Mouse (Mus musculus) neural tube, embryonic 12.5 days (tissue): Measurements from ENCODE around the gene 4930539E08Rik. TPM values are rescaled to one million over a fixed set of nuclear protein-coding genes. Genes with fewer than 3 reads are reported as not detected.

Experiments
- ATAC-seq: fragments of 200-750 bp; cut with Nextera tagmentation; 2 replicates; pipeline ENCODE4 v1.8.0; 2017; ENCODE audit warnings: low read depth, mild to moderate bottlenecking, moderate TSS enrichment, moderate library complexity; ENCODE audit not compliant: low FRiP score
- H3K27ac ChIP-seq: fragments of 300-500 bp; sonication (generic); 2 replicates; pipeline ENCODE4 v1.5.1; 2016
- H3K27me3 ChIP-seq: fragments of 300-500 bp; sonication (generic); replicated peaks from 2 replicates; pipeline ENCODE4 v1.6.1; 2016; ENCODE audit warnings: mild to moderate bottlenecking
- H3K36me3 ChIP-seq: fragments of 300-500 bp; sonication (generic); 2 replicates; pipeline ENCODE4 v1.6.1; 2016; ENCODE audit warnings: mild to moderate bottlenecking
- H3K4me1 ChIP-seq: fragments of 300-500 bp; sonication (generic); 2 replicates; pipeline ENCODE4 v1.6.1; 2016
- H3K4me2 ChIP-seq: fragments of 300-500 bp; sonication (generic); replicated peaks from 2 replicates; pipeline ENCODE4 v1.6.1; 2016; ENCODE audit warnings: mild to moderate bottlenecking
- H3K4me3 ChIP-seq: fragments of 300-500 bp; sonication (generic); 2 replicates; pipeline ENCODE4 v1.5.1; 2016
- H3K9ac ChIP-seq: fragments of 300-500 bp; sonication (generic); 2 replicates; pipeline ENCODE4 v1.6.1; 2016; ENCODE audit warnings: mild to moderate bottlenecking
- H3K9me3 ChIP-seq: fragments of 300-500 bp; sonication (generic); 2 replicates; pipeline ENCODE4 v1.6.1; 2016; ENCODE audit warnings: mild to moderate bottlenecking
- WGBS: fragments of 180-500 bp; shearing (Covaris S2); methylation state at CpG from one replicate; pipeline ENCODE4 v1.1.7; 2016; 5-methylcytosine and 5-hydroxymethylcytosine counted together
- polyA plus RNA-seq: library from polyadenylated mRNA; unstranded; fragments of >200 nt; fragmentation: Nextera tagmentation; extraction: Ambion mirVana; gene quantifications from 2 replicates; pipeline ENCODE4 v1.2.1, GENCODE M21; 2016

4930539E08Rik gene
- polyA plus RNA-seq, 1 experiment from 2014 or later, result 0.38 TPM

DNA sequence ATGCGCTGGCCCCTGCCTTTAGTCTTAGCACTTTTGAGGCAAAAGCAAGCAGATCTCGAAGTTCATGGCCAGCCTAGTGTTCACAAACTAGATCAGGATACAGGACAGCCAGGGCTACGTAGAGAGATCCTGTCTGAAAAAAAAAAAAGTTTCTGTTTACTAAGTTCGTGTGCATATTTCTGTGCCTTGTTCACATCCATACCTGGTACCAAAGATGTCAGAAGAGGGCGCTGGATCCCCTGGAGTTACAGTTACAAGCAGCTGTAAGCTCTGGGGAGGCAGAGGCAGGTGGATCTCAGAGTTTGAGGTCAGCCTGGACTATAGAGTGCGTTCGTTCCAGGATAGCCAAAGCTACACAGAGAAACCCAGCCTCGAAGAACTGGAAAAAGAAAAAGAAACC is 32.3 kb downstream of the 4930539E08Rik start:
- Histone ChIP-seq H3K27ac (no peak overlapping the region), H3K9ac (no peak overlapping the region), H3K27me3 (peaks cover 13% of the 10 kb centered on the region), H3K9me3 (no peaks in the 10 kb centered on the region), H3K36me3 (no peaks in the 10 kb centered on the region), H3K4me1 (no peaks in the 10 kb centered on the region), H3K4me3 (no peak overlapping the region), H3K4me2 (peak overlapping the region; percentile 32)
- no peak for ATAC-seq
- 61% methylated on average over 8 of the region's 8 CpGs for WGBS

DNA sequence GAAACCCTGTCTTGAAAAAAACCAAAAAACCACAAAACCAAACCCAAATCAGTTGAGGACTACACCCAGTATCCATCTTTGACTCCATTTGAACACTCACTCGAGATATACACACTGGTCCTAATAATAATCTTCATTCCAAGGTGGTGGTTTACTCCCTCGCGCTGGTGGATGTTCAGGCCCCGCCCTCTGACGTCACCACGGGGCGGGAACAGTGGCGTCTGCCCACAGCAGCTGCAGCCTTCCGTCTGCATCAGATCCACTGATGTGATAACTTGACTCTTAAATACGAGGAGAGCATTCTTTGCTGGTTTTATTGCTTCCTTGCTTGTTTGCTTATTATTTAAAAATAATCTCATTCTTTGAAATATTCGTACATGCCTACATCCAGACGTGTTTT is 32.8 kb downstream of the 4930539E08Rik start:
- no peak overlapping the region for H3K4me3 ChIP-seq
- no peaks in the 10 kb centered on the region for H3K36me3 ChIP-seq
- H3K27ac ChIP-seq, result no peak overlapping the region
- no peak for ATAC-seq
- WGBS, result 5% methylated on average over 12 of the region's 12 CpGs
- H3K4me2 ChIP-seq, result peak overlapping the region; percentile 32
- H3K9ac ChIP-seq, result no peak overlapping the region
- H3K27me3 ChIP-seq, result peaks cover 13% of the 10 kb centered on the region
- no peaks in the 10 kb centered on the region for H3K9me3 ChIP-seq
- H3K4me1 ChIP-seq, result no peaks in the 10 kb centered on the region

DNA sequence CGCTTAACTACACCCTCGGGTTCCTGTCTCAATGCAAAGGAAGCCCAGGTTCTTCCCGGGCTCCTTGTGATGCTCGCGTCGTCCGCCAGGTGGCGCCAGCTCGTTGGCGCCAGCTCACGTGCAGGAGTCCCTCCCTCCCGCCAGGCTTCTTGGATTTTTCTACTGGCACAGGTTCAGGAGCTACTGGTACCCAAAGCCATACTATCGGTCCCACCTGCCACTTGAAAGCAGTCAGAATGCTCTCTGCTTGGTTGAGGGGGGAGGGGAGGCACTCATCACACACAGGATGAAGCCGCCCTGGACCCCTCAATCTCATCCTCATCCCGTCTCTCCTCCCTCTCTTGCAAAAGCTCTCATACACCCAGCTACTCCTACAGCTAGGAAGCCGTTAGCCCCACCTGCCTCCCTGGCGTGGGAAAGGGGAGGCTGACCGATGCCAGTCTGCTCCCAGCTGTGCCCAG is 35.2 kb downstream of the 4930539E08Rik start:
- no peaks in the 10 kb centered on the region for H3K9me3 ChIP-seq
- peak overlapping the region; percentile 44 for H3K4me2 ChIP-seq
- no peaks in the 10 kb centered on the region for H3K36me3 ChIP-seq
- H3K27ac ChIP-seq, result no peak overlapping the region
- ATAC-seq, result peak; percentile 31
- WGBS, result 5% methylated on average over 18 of the region's 18 CpGs
- H3K4me3 ChIP-seq, result no peak overlapping the region
- H3K27me3 ChIP-seq, result peaks cover 13% of the 10 kb centered on the region
- H3K9ac ChIP-seq, result no peak overlapping the region
- H3K4me1 ChIP-seq, result no peaks in the 10 kb centered on the region

DNA sequence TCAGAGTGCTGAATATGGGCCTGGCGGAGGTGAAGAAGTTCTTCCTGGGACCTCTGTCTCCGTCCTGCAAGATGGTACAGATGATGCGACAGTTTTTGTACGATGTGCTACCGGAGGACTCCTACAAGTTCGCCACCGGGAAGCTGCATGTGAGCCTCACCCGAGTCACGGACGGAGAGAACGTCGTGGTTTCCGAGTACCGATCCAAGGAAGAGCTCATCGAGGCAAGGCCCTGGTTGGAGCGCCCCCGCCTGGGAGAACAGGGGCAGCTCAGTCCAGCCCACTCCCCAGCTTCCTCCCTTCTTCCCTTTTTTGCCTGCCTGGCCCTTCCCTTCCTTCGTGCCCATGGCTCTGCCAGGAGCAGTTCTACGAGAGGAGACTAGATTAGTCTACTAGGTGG is 38.3 kb downstream of the 4930539E08Rik start:
- Histone ChIP-seq H3K9ac (0 out of 2 replicates have a peak overlapping the region, but pooled peaks have one; percentile 17), H3K4me1 (no peaks in the 10 kb centered on the region), H3K36me3 (no peaks in the 10 kb centered on the region), H3K9me3 (no peaks in the 10 kb centered on the region), H3K27ac (no peak overlapping the region), H3K4me3 (no peak overlapping the region), H3K4me2 (peak overlapping the region; percentile 33), H3K27me3 (peaks cover 13% of the 10 kb centered on the region)
- WGBS, result 17% methylated on average over 19 of the region's 19 CpGs
- ATAC-seq, result no peak

DNA sequence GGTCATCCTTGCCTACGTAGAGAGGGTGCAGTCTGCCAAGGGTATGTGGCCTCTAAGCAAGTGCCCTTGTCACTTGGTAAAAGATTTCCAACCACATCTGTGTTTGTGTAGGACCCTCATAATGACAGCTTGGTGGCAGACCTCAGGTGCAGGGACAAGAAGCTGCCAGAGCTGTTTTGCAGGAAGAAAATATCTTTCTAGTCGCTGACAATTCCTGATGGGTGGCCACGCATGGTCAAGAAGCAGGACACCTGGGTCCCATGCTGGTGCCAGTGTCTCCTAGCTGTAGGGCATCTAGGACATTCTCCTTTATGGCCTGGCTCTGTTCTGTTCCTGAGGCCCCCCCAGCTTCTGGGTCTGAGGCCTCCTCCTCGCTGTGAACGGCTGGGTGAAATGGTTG is 38.8 kb downstream of the 4930539E08Rik start:
- Histone ChIP-seq H3K9me3 (no peaks in the 10 kb centered on the region), H3K36me3 (no peaks in the 10 kb centered on the region), H3K27me3 (peaks cover 9% of the 10 kb centered on the region), H3K4me3 (no peak overlapping the region), H3K27ac (no peak overlapping the region), H3K4me2 (peak overlapping the region; percentile 33), H3K4me1 (no peaks in the 10 kb centered on the region), H3K9ac (no peak overlapping the region)
- WGBS, result 69% methylated on average over 5 of the region's 5 CpGs
- no peak for ATAC-seq

DNA sequence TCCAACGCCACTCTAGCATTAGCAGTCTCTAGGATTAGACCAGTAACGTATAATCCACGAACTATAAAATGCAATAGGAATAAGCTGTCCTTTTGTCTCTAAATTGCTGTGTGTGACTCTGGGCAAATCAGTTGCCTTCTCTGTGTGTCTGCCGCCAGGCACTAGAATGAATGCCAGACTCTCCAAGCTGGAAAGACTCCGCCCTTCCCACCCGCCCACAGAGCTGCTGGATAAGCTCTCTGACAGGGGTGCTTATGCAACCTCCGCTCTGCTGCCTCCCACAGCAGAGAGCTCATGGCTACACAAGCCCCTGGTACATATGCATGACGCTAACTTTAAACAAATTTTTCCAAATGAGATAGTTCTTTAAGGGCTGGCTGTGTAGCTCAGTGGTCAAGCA is 39.8 kb downstream of the 4930539E08Rik start:
- Histone ChIP-seq H3K27ac (no peak overlapping the region), H3K9me3 (no peaks in the 10 kb centered on the region), H3K9ac (no peak overlapping the region), H3K4me3 (no peak overlapping the region), H3K36me3 (no peaks in the 10 kb centered on the region), H3K4me1 (no peaks in the 10 kb centered on the region), H3K4me2 (no peak overlapping the region), H3K27me3 (peaks cover 5% of the 10 kb centered on the region)
- WGBS, result 51% methylated on average over 8 of the region's 8 CpGs
- no peak for ATAC-seq

DNA sequence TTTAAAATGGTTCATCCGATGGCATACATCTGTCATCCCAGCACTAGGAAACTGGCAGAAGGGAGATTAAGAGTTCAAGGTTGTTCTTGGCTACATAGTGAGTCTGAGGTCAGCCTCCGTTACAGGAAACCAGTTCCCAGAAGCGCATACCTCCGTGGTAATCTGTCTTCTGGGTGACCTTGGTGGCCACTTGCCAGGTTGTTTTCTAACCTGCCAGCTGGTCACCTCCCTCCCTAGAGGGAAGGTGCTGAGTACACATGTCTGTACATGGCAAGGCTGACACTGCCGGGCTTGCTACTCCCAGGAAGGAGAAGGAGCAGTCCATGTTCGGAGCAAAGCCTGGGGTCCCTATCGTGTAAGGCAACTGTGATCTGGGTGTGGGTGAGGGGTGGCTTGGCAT is 40.3 kb downstream of the 4930539E08Rik start:
- WGBS, result 79% methylated on average over 7 of the region's 7 CpGs
- Histone ChIP-seq H3K4me2 (no peak overlapping the region), H3K27ac (no peak overlapping the region), H3K4me1 (no peaks in the 10 kb centered on the region), H3K27me3 (0 out of 2 replicates have a peak, but pooled peaks cover 3% of the 10 kb centered on the region), H3K4me3 (no peak overlapping the region), H3K9ac (no peak overlapping the region), H3K36me3 (no peaks in the 10 kb centered on the region), H3K9me3 (no peaks in the 10 kb centered on the region)
- no peak for ATAC-seq

DNA sequence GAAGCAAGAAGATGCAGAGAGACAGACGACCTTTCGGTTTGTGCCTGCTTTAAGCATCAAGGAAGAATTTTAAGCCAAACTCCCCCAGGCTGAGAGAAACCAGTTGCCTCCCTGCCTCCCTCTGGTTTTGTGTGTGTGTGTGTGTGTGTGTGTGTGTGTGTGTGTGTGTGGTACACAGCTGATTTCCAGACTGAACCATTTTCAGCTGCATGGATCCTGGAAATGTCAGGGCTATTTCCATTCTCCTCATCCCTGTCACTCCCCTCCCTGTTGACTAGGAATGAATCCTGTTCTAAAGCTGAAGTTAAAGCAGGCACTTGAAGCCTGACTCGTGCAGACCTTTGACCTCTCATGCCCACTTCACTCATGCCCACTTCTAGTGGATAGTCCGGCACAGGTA is 40.9 kb downstream of the 4930539E08Rik start:
- Histone ChIP-seq H3K9ac (no peak overlapping the region), H3K27me3 (0 out of 2 replicates have a peak, but pooled peaks cover 3% of the 10 kb centered on the region), H3K9me3 (no peaks in the 10 kb centered on the region), H3K4me3 (no peak overlapping the region), H3K4me1 (no peaks in the 10 kb centered on the region), H3K27ac (no peak overlapping the region), H3K36me3 (no peaks in the 10 kb centered on the region), H3K4me2 (no peak overlapping the region)
- 85% methylated on average over 4 of the region's 4 CpGs for WGBS
- no peak for ATAC-seq

DNA sequence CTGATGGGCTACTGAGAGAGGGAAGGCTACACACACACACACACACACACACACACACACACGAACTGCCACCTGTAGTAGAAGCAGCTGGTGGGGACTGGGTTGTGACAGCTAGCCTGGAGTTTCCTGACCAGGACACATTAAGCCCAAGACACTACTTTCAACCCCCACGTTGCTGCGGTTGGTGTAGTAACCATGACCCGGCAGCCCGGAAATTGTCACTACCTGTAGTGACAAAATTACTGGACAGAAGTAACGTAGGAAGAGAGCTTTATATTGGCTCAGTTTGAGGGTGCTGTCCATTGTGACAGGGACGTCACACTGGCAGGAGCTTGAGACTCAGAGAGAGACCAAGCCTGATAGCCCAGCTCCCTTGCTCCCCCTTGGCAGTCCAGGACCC is 42.8 kb downstream of the 4930539E08Rik start:
- Histone ChIP-seq H3K4me1 (no peaks in the 10 kb centered on the region), H3K27me3 (no peaks in the 10 kb centered on the region), H3K9ac (no peak overlapping the region), H3K36me3 (no peaks in the 10 kb centered on the region), H3K4me3 (no peak overlapping the region), H3K9me3 (no peaks in the 10 kb centered on the region), H3K27ac (no peak overlapping the region), H3K4me2 (no peak overlapping the region)
- WGBS, result 87% methylated on average over 7 of the region's 7 CpGs
- no peak for ATAC-seq

DNA sequence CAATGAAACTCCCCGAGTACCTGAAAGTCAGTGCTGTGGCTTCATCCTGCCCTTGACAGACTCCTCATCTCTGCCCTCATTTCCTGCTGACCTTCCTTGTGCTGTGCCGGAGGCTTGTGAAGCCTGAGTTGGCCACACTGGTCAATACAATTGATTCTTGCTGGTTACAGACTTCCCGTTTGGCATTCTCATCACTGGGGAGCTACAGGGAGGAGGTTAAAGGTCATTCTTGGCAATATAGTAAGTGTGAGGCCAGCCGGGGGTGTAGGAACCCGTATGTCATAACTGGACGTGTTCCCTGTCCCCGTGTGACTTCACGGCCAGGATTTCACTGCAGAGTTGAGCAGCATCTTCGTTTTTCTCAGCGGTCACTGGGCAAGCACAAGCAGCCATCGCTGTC is 43.3 kb downstream of the 4930539E08Rik start:
- Histone ChIP-seq H3K27ac (no peak overlapping the region), H3K9me3 (no peaks in the 10 kb centered on the region), H3K4me1 (no peaks in the 10 kb centered on the region), H3K4me3 (no peak overlapping the region), H3K36me3 (no peaks in the 10 kb centered on the region), H3K9ac (no peak overlapping the region), H3K4me2 (no peak overlapping the region), H3K27me3 (no peaks in the 10 kb centered on the region)
- ATAC-seq, result no peak
- WGBS, result 84% methylated on average over 11 of the region's 11 CpGs

DNA sequence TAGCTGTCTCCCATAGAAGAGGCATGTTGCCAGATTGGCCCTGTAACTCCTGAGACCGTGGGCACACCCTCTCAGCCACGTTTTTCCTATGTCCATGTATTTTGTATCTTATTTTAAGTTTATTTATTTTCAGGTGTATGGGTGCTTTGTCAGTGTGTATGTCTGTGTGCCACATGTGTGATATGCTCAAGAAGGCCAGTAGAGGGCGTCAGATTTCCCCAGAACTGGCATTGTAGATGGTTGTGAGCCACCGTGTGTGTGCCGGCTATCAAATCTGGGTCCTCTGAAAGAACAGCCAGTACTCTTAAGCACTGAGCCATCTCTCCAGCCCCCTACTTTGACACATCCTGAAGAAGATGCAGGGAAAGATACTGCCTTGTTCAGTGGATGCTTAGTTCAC is 44.7 kb downstream of the 4930539E08Rik start:
- Histone ChIP-seq H3K9ac (no peak overlapping the region), H3K9me3 (no peaks in the 10 kb centered on the region), H3K4me2 (no peak overlapping the region), H3K4me1 (no peaks in the 10 kb centered on the region), H3K27me3 (no peaks in the 10 kb centered on the region), H3K36me3 (no peaks in the 10 kb centered on the region), H3K27ac (no peak overlapping the region), H3K4me3 (no peak overlapping the region)
- 72% methylated on average over 5 of the region's 5 CpGs for WGBS
- no peak for ATAC-seq

DNA sequence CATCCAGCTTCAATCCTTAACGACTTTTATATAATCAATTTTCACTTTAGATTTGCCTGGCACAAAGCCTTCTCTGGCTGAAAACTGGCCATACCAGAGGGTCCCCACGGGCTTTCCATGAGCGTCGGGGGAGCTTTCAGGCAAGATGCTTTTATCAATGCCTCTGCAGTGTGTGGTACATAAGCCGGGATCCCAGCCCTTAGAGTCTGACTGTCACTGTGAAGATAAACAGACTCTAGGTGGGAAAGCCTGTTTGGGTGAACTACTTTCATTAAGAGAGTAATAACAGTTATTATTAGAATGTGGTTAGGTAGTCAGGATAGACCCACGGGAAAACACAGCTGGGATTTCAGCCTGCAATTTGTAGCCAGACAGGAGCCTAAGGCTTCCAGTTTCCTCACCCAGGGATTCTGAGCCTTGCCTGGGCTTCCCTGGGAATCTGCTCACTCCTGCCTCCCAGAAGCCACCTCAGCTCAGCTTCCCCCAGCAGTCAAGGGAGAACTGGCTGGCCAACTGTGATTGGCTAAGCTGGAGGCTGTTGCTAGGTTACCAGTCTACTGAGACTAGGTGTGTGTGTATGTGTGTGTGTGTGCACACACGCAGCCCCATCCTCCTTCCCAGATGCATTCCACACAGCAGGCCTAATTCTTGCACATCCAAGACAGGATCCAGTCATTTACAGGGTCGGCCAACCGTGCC is 45.6 kb downstream of the 4930539E08Rik start:
- Histone ChIP-seq H3K27me3 (no peaks in the 10 kb centered on the region), H3K9me3 (no peaks in the 10 kb centered on the region), H3K27ac (peak overlapping the region; percentile 1; the same call in 1 of the 2 replicates), H3K9ac (no peak overlapping the region), H3K4me1 (no peaks in the 10 kb centered on the region), H3K4me2 (no peak overlapping the region), H3K4me3 (no peak overlapping the region), H3K36me3 (no peaks in the 10 kb centered on the region)
- ATAC-seq, result peak; percentile 87
- WGBS, result 66% methylated on average over 9 of the region's 9 CpGs

DNA sequence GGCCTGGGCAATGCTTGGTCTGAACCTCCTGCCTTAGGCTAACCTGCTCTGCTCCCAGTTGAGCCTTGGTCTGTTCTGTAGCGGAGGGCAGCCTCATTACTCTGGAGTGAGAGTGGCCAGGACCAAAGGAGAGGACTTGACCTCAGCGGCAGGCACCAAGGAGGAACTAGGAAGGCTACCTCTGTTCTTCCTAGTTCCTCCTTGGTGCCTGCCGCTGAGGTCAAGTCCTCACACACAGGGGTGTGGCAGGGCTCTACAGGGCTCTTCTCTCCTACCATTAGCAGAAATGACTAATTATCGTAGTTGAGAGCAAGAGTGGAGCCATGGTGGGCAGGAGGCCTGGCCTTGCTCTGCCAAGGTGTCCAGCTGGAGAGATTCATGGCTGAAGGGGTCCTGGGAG is 47.7 kb downstream of the 4930539E08Rik start:
- Histone ChIP-seq H3K4me2 (no peak overlapping the region), H3K9me3 (no peaks in the 10 kb centered on the region), H3K36me3 (no peaks in the 10 kb centered on the region), H3K27ac (no peak overlapping the region), H3K9ac (no peak overlapping the region), H3K27me3 (no peaks in the 10 kb centered on the region), H3K4me3 (no peak overlapping the region), H3K4me1 (no peaks in the 10 kb centered on the region)
- no peak for ATAC-seq
- WGBS, result 91% methylated on average over 4 of the region's 4 CpGs
